Mouse (Mus musculus) testis, adult 2 months (tissue): ENCODE results near the gene Pde4d.

Experiments used
- CTCF ChIP-seq: fragments of 200-500 bp; IDR thresholded peaks from 2 replicates; pipeline ENCODE4 v1.5.1; 2012; ENCODE audit warnings: low read depth, mild to moderate bottlenecking, inconsistent platforms, low read length, moderate library complexity; ENCODE audit not compliant: control insufficient read depth, insufficient read depth, insufficient replicate concordance
- POLR2A ChIP-seq: fragments of 200-500 bp; IDR thresholded peaks from 2 replicates; pipeline ENCODE4 v1.6.1; 2012; ENCODE audit warnings: low read depth, mild to moderate bottlenecking, inconsistent platforms, low read length, moderate library complexity; ENCODE audit not compliant: control insufficient read depth

DNA sequence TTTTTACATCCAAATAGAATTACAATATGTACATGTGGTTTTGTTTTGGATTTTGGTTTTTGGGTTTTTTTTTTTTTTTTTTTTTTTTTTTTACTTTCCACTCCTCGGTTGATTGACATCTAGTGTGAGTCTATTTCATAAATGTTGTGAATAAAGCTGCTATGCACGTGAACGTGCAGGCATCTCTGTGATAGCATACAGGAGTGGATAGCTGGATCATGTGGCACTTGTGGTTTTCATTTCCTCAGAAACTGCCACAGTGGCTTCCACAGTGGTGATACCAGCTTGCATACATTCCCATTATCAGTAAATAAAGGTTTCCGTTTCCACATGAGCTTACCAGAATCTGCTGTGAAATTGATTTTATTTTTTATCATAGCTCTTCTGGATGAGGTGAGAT lies 506.3 kb downstream of the Pde4d start:
- TF ChIP-seq CTCF (no peak), POLR2A (no peak)
